ENCODE assay signal across 8 mouse cellular contexts in genomic region chr10:58231779-58232640, GRCm38 (mm10). TPM values are rescaled to one million over a fixed set of nuclear protein-coding genes. Genes with fewer than 3 reads are reported as not detected.
A peak's percentile ranks its signal among the peaks of the same experiment; 100 is the strongest.
DNase-seq lines count a peak whose midpoint lies in the region; ATAC-seq lines count a peak whose summit lies in the region.
"Not testable (repeated sequence)": the region's sequence is repeated elsewhere in the genome, so short reads cannot be mapped to it uniquely, and the experiment has no call there.

No protein-coding gene starts in this region.

- not testable (repeated sequence) for H3K4me1 ChIP-seq in heart, embryonic 11.5 days (ENCODE audit: control insufficient read depth, insufficient read depth, low read length); limb, embryonic 11.5 days (ENCODE audit: control insufficient read depth, insufficient read depth, low read length); midbrain, embryonic 12.5 days

- H3K4me3 ChIP-seq in heart, embryonic 11.5 days (ENCODE audit: low read depth, low read length); limb, embryonic 11.5 days (ENCODE audit: low read depth, low read length); midbrain, embryonic 12.5 days: not testable (repeated sequence)

- ATAC-seq in erythroblast, adult 5-6 weeks (replicated peaks; ENCODE audit: low FRiP score, poor library complexity, severe bottlenecking) = peak; percentile 62
- peak; percentile 82 for ATAC-seq in heart, embryonic 11.5 days (replicated peaks; ENCODE audit: insufficient number of reproducible peaks, low FRiP score, low TSS enrichment)
- ATAC-seq in limb, embryonic 11.5 days (ENCODE audit: insufficient number of reproducible peaks, low FRiP score, low TSS enrichment, low read depth) = peak; percentile 85
- ATAC-seq in midbrain, embryonic 12.5 days (ENCODE audit: low FRiP score, low read depth) = peak; percentile 79

- H3K4me2 ChIP-seq in heart, embryonic 11.5 days; limb, embryonic 11.5 days (ENCODE audit: low read depth, severe bottlenecking); midbrain, embryonic 12.5 days (replicated peaks): not testable (repeated sequence)

- not testable (repeated sequence) for H3K9ac ChIP-seq in heart, embryonic 11.5 days (ENCODE audit: low read depth, low read length); limb, embryonic 11.5 days (ENCODE audit: low read length); midbrain, embryonic 12.5 days (replicated peaks)

- H3K27me3 ChIP-seq in heart, embryonic 11.5 days (ENCODE audit: control insufficient read depth, insufficient read depth, low read length); limb, embryonic 11.5 days (ENCODE audit: control insufficient read depth, insufficient read depth, low read length); midbrain, embryonic 12.5 days: not testable (repeated sequence)

- H3K27ac ChIP-seq in heart, embryonic 11.5 days (ENCODE audit: low read depth, low read length); limb, embryonic 11.5 days (replicated peaks; ENCODE audit: low read depth, low read length); midbrain, embryonic 12.5 days (replicated peaks): not testable (repeated sequence)

- H3K9me3 ChIP-seq in heart, embryonic 11.5 days (replicated peaks; ENCODE audit: control insufficient read depth, low read length) = peaks cover 12% of the 10 kb centered on the region
- not testable (repeated sequence) for H3K9me3 ChIP-seq in limb, embryonic 11.5 days (ENCODE audit: control insufficient read depth, low read length)
- H3K9me3 ChIP-seq in midbrain, embryonic 12.5 days = peaks cover 19% of the 10 kb centered on the region

- DNase-seq in 3T3-L1 (ENCODE audit: low read depth, low spot score) = peak; percentile 43
- peak; percentile 74 for DNase-seq in adrenal gland, postnatal 25 days
- DNase-seq in kidney, adult 8-10 months = peak; percentile 59 to 66
- DNase-seq in limb, embryonic 11.5 days (ENCODE audit: low spot score) = peak; percentile 79
- peak; percentile 62 to 78 for DNase-seq in spleen, adult 18-20 months

- not testable (repeated sequence) for H3K36me3 ChIP-seq in heart, embryonic 11.5 days (ENCODE audit: control insufficient read depth, insufficient read depth, low read length); limb, embryonic 11.5 days (ENCODE audit: control insufficient read depth, insufficient read depth, low read length); midbrain, embryonic 12.5 days

- 80% methylated on average over 31 of the region's 35 CpGs for WGBS in heart, embryonic 11.5 days (ENCODE audit: insufficient replicate concordance)
- 88% methylated on average over 32 of the region's 35 CpGs for WGBS in limb, embryonic 11.5 days
- 90% methylated on average over 35 of the region's 35 CpGs for WGBS in midbrain, embryonic 12.5 days

RNA-seq across cellular contexts. Expression of gene Duxf3, which starts 0.5 kb away (rescaled TPM):
- total RNA-seq in adrenal gland, postnatal 25 days (2021) = not detected in 2 replicates
- not detected in 2 replicates for total RNA-seq in erythroblast, adult 5-6 weeks (2015; ENCODE audit: low replicate concordance)
- not detected in 2 replicates for total RNA-seq in erythroblast, adult 5-6 weeks (2017; ENCODE audit: low replicate concordance)
- polyA plus RNA-seq in heart, embryonic 11.5 days (2014; fragmentation: Nextera tagmentation; extraction: Ambion mirVana) = not detected in 2 replicates
- not detected in 2 replicates for polyA plus RNA-seq in limb, embryonic 11.5 days (2014; fragmentation: Nextera tagmentation; extraction: Ambion mirVana)
- polyA plus RNA-seq in midbrain, embryonic 12.5 days (2016; fragmentation: Nextera tagmentation; extraction: Ambion mirVana) = not detected in 2 replicates

RNA-seq across cellular contexts. Expression of gene Gm4981, which starts 4.5 kb away (rescaled TPM):
- not detected in 2 replicates for total RNA-seq in adrenal gland, postnatal 25 days (2021)
- total RNA-seq in erythroblast, adult 5-6 weeks (2015; ENCODE audit: low replicate concordance) = not detected in 2 replicates
- total RNA-seq in erythroblast, adult 5-6 weeks (2017; ENCODE audit: low replicate concordance) = not detected in 2 replicates
- polyA plus RNA-seq in heart, embryonic 11.5 days (2014; fragmentation: Nextera tagmentation; extraction: Ambion mirVana) = not detected in 2 replicates
- polyA plus RNA-seq in limb, embryonic 11.5 days (2014; fragmentation: Nextera tagmentation; extraction: Ambion mirVana) = not detected in 2 replicates
- not detected in 2 replicates for polyA plus RNA-seq in midbrain, embryonic 12.5 days (2016; fragmentation: Nextera tagmentation; extraction: Ambion mirVana)

RNA-seq across cellular contexts. Expression of gene AW822073, which starts 7.3 kb away (rescaled TPM):
- total RNA-seq in adrenal gland, postnatal 25 days (2021) = not detected in 2 replicates
- not detected in 2 replicates for total RNA-seq in erythroblast, adult 5-6 weeks (2015; ENCODE audit: low replicate concordance)
- total RNA-seq in erythroblast, adult 5-6 weeks (2017; ENCODE audit: low replicate concordance) = not detected in 2 replicates
- not detected in 2 replicates for polyA plus RNA-seq in heart, embryonic 11.5 days (2014; fragmentation: Nextera tagmentation; extraction: Ambion mirVana)
- polyA plus RNA-seq in limb, embryonic 11.5 days (2014; fragmentation: Nextera tagmentation; extraction: Ambion mirVana) = not detected in 2 replicates
- polyA plus RNA-seq in midbrain, embryonic 12.5 days (2016; fragmentation: Nextera tagmentation; extraction: Ambion mirVana) = not detected in 2 replicates

RNA-seq across cellular contexts. Expression of gene Gcc2, which starts 23.3 kb away (rescaled TPM):
- 26.8 and 65.0 TPM in 2 replicates for total RNA-seq in adrenal gland, postnatal 25 days (2021)
- total RNA-seq in erythroblast, adult 5-6 weeks (2015; ENCODE audit: low replicate concordance) = 6.0 and 16.9 TPM in 2 replicates
- 8.5 and 23.1 TPM in 2 replicates for total RNA-seq in erythroblast, adult 5-6 weeks (2017; ENCODE audit: low replicate concordance)
- 31.7 and 42.6 TPM in 2 replicates for polyA plus RNA-seq in heart, embryonic 11.5 days (2014; fragmentation: Nextera tagmentation; extraction: Ambion mirVana)
- 45.6 and 46.6 TPM in 2 replicates for polyA plus RNA-seq in limb, embryonic 11.5 days (2014; fragmentation: Nextera tagmentation; extraction: Ambion mirVana)
- 64.8 and 66.5 TPM in 2 replicates for polyA plus RNA-seq in midbrain, embryonic 12.5 days (2016; fragmentation: Nextera tagmentation; extraction: Ambion mirVana)
